Mouse (Mus musculus): ENCODE results near the gene Fam163a. TPM values are rescaled to one million over a fixed set of nuclear protein-coding genes. Genes with fewer than 3 reads are reported as not detected.

The Fam163a gene
- polyA plus RNA-seq, 1 experiment from 2014 or later: 1.8 TPM

DNA sequence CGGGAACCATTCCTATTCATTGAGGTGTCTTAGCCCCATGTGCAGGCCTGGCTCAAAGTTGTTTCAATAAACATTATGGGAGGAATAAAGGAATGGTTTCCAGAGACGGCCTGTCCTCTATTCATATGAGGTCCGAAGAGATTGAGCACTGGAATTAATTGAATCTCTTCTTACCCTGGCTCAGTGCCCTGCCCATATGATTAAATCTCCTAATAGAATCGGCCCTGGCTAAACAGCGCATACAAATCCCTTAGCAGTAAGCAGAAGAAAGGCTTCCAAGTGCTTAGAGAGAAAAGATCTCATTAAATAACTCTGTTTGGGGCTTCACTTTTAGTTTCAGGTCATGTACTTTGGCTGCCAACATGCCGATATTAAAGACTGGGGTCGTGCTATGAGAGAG lies 12.0 kb downstream of the Fam163a start:
- Histone ChIP-seq H3K4me2 (replicated peaks; ENCODE audit: low read depth) (no peak overlapping the region), H3K36me3 (ENCODE audit: control insufficient read depth, insufficient read depth) (no peaks in the 10 kb centered on the region), H3K9ac (ENCODE audit: low read depth, low read length) (no peak overlapping the region), H3K4me3 (ENCODE audit: low read depth, low read length) (no peak overlapping the region), H3K4me1 (replicated peaks; ENCODE audit: control insufficient read depth, insufficient read depth, low read length) (no peaks in the 10 kb centered on the region), H3K27ac (ENCODE audit: low read depth, low read length) (no peak overlapping the region), H3K27me3 (replicated peaks; ENCODE audit: control insufficient read depth, insufficient read depth, low read length) (no peaks in the 10 kb centered on the region), H3K9me3 (ENCODE audit: control insufficient read depth) (no peaks in the 10 kb centered on the region)
- no peak for TF ChIP-seq CTCF (IDR thresholded peaks at IDR 0.05; ENCODE audit: low read depth)
- no peak for ATAC-seq
- 80% methylated on average over 7 of the region's 7 CpGs for WGBS

DNA sequence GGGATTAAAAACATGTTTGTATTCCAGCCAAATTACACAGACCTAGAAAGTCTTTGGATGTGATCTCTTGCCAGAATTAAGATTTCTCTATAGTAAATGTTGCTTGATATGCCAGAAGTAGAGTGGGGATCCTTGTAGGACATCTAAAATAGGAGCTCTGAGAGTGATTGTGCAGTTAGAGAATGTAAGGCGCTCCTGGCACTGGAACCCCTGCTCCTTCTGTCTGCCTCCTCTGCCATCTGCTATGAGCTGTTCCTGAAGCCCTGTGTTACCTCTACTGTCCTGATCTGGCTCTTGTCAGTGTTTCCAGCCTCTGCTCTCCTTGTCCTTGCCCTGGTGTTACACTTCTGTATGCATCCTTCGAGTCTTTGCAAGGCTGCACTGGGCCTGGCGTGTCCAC lies 18.2 kb downstream of the Fam163a start:
- H3K27ac ChIP-seq (ENCODE audit: low read depth, low read length): no peak overlapping the region
- H3K27me3 ChIP-seq (replicated peaks; ENCODE audit: control insufficient read depth, insufficient read depth, low read length): no peaks in the 10 kb centered on the region

DNA sequence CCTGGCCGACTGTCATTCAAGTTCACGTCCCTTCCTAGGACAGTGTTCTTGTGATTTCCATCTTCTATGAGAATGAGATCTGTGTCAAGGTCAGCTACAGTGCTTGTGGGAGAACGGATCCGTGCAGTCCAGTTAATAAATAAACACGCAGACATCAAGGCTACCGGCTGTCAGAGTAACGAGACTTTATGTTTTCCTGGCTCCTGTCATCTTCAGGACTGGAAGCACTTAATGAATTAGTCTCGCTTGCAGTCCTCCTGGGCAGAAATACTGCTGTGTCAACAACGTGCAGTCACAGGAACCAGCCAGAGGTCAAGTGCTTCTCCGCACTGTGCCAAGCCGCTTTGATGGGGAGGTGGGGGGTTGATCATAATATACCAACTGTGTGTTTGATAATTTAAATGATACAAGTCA lies 20.7 kb downstream of the Fam163a start:
- no peak for TF ChIP-seq CTCF (IDR thresholded peaks at IDR 0.05; ENCODE audit: low read depth)
- H3K4me1 ChIP-seq (replicated peaks; ENCODE audit: control insufficient read depth, insufficient read depth, low read length): 0 out of 2 replicates have a peak, but pooled peaks cover 3% of the 10 kb centered on the region
- no peaks in the 10 kb centered on the region for H3K27me3 ChIP-seq (replicated peaks; ENCODE audit: control insufficient read depth, insufficient read depth, low read length)
- no peak for ATAC-seq
- no peaks in the 10 kb centered on the region for H3K36me3 ChIP-seq (ENCODE audit: control insufficient read depth, insufficient read depth)
- WGBS: 7% methylated on average over 11 of the region's 11 CpGs
- H3K4me2 ChIP-seq (replicated peaks; ENCODE audit: low read depth): no peak overlapping the region
- no peak overlapping the region for H3K4me3 ChIP-seq (ENCODE audit: low read depth, low read length)
- no peak overlapping the region for H3K27ac ChIP-seq (ENCODE audit: low read depth, low read length)
- H3K9me3 ChIP-seq (ENCODE audit: control insufficient read depth): no peaks in the 10 kb centered on the region
- H3K9ac ChIP-seq (ENCODE audit: low read depth, low read length): no peak overlapping the region

More for the DNA sequence above, 18.2 kb downstream of the Fam163a start:
- Histone ChIP-seq H3K4me3 (ENCODE audit: low read depth, low read length) (no peak overlapping the region), H3K36me3 (ENCODE audit: control insufficient read depth, insufficient read depth) (no peaks in the 10 kb centered on the region), H3K9me3 (ENCODE audit: control insufficient read depth) (no peaks in the 10 kb centered on the region), H3K9ac (ENCODE audit: low read depth, low read length) (no peak overlapping the region), H3K4me1 (replicated peaks; ENCODE audit: control insufficient read depth, insufficient read depth, low read length) (0 out of 2 replicates have a peak, but pooled peaks cover 3% of the 10 kb centered on the region), H3K4me2 (replicated peaks; ENCODE audit: low read depth) (no peak overlapping the region)
- WGBS: 90% methylated on average over 3 of the region's 3 CpGs
- TF ChIP-seq CTCF (IDR thresholded peaks at IDR 0.05; ENCODE audit: low read depth): no peak
- no peak for ATAC-seq

GRCm38 (mm10) chr1:156183176-156183958 lies 21.5 kb downstream of the Fam163a start:
- no peak overlapping the region for H3K9ac ChIP-seq (ENCODE audit: low read depth, low read length)
- WGBS: 43% methylated on average over 6 of the region's 6 CpGs
- ATAC-seq: no peak
- TF ChIP-seq CTCF (IDR thresholded peaks at IDR 0.05; ENCODE audit: low read depth): no peak
- 0 out of 2 replicates have a peak, but pooled peaks cover 3% of the 10 kb centered on the region for H3K4me1 ChIP-seq (replicated peaks; ENCODE audit: control insufficient read depth, insufficient read depth, low read length)
- no peak overlapping the region for H3K27ac ChIP-seq (ENCODE audit: low read depth, low read length)
- H3K4me3 ChIP-seq (ENCODE audit: low read depth, low read length): no peak overlapping the region
- no peaks in the 10 kb centered on the region for H3K36me3 ChIP-seq (ENCODE audit: control insufficient read depth, insufficient read depth)
- H3K4me2 ChIP-seq (replicated peaks; ENCODE audit: low read depth): no peak overlapping the region
- no peaks in the 10 kb centered on the region for H3K27me3 ChIP-seq (replicated peaks; ENCODE audit: control insufficient read depth, insufficient read depth, low read length)
- H3K9me3 ChIP-seq (ENCODE audit: control insufficient read depth): no peaks in the 10 kb centered on the region

DNA sequence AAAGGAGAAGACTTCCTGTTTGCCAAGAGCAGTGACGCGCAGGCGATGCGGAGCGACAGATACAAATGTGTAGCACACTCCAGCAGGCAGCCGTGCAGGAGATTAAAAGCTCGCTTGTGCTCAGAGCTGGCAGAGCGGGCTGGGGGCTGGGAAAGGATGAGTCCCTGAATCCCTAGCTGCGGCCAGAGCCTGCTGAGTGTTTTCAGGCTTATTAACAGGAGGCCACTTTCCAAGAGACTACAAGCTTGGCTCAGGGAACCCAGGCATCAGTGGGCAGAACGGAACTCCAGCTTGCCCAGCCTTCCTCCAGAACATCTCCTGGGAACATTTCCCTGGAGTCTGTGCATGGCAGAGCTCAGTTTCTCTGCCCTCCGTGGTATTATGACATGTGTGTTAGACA lies 25.0 kb downstream of the Fam163a start:
- WGBS: 42% methylated on average over 11 of the region's 11 CpGs
- no peak for ATAC-seq
- H3K27ac ChIP-seq (ENCODE audit: low read depth, low read length): no peak overlapping the region

GRCm38 (mm10) chr1:156168737-156169136 lies 36.1 kb downstream of the Fam163a start:
- no peaks in the 10 kb centered on the region for H3K27me3 ChIP-seq (replicated peaks; ENCODE audit: control insufficient read depth, insufficient read depth, low read length)
- no peak overlapping the region for H3K4me3 ChIP-seq (ENCODE audit: low read depth, low read length)
- no peak for ATAC-seq
- no peak overlapping the region for H3K4me2 ChIP-seq (replicated peaks; ENCODE audit: low read depth)
- H3K4me1 ChIP-seq (replicated peaks; ENCODE audit: control insufficient read depth, insufficient read depth, low read length): no peaks in the 10 kb centered on the region
- H3K9me3 ChIP-seq (ENCODE audit: control insufficient read depth): no peaks in the 10 kb centered on the region
- 35% methylated on average over 6 of the region's 6 CpGs for WGBS
- no peak overlapping the region for H3K27ac ChIP-seq (ENCODE audit: low read depth, low read length)
- TF ChIP-seq CTCF (IDR thresholded peaks at IDR 0.05; ENCODE audit: low read depth): no peak
- H3K36me3 ChIP-seq (ENCODE audit: control insufficient read depth, insufficient read depth): no peaks in the 10 kb centered on the region
- H3K9ac ChIP-seq (ENCODE audit: low read depth, low read length): no peak overlapping the region

More for the DNA sequence above, 25.0 kb downstream of the Fam163a start:
- no peak overlapping the region for H3K4me3 ChIP-seq (ENCODE audit: low read depth, low read length)
- H3K9ac ChIP-seq (ENCODE audit: low read depth, low read length): no peak overlapping the region
- TF ChIP-seq CTCF (IDR thresholded peaks at IDR 0.05; ENCODE audit: low read depth): no peak
- H3K4me1 ChIP-seq (replicated peaks; ENCODE audit: control insufficient read depth, insufficient read depth, low read length): 0 out of 2 replicates have a peak, but pooled peaks cover 3% of the 10 kb centered on the region
- no peaks in the 10 kb centered on the region for H3K9me3 ChIP-seq (ENCODE audit: control insufficient read depth)
- no peaks in the 10 kb centered on the region for H3K36me3 ChIP-seq (ENCODE audit: control insufficient read depth, insufficient read depth)
- H3K27me3 ChIP-seq (replicated peaks; ENCODE audit: control insufficient read depth, insufficient read depth, low read length): no peaks in the 10 kb centered on the region
- no peak overlapping the region for H3K4me2 ChIP-seq (replicated peaks; ENCODE audit: low read depth)

All from intestine, postnatal 0 days (tissue).